Mouse (Mus musculus): ENCODE measurements around the gene Zfp276. TPM values are rescaled to one million over a fixed set of nuclear protein-coding genes. Genes with fewer than 3 reads are reported as not detected.
A peak's percentile ranks its signal among the peaks of the same experiment; 100 is the strongest.

Zfp276 gene
- polyA plus RNA-seq, 3 experiments from 2014 or later = 4.2 to 5.1 (median 5.1) TPM

DNA sequence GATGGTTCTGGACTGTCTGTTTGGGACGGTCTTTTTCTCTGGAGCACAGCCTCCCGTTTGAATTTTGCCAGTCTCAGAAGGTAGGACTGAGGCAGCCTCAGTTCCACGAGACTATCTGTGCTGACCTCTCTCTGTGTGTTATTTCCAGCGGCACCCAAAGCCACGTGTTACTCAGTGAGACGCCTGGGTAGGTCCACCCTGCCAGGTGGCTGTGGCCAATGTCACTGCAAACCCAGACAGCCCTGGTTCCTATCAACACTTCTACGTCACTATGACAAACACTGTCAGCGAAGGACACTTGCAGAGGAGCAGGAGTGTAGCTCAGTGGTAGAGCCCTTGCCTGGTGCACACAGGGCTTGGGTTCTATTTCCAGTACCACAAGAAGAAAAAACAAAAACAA lies 37.7 kb downstream of the Zfp276 start:
- no peak for ATAC-seq

DNA sequence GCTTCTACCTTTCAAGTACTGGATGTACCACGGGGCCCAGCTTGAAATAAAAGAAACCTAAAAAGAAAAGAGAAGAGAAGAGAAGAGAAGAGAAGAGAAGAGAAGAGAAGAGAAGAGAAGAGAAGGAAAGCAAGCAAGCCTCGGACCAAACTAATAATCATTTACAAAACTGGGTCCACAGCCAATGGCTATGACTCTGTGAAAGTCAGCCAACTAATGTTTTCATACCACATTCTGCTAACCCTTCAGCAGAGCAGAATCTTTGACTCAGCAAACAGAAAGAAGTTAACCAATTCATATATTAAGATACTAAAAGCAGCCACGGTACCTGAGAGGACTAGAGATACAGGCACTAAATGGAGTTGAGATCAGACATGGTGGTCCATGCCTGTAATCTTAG lies 38.3 kb downstream of the Zfp276 start:
- no peak for ATAC-seq

DNA sequence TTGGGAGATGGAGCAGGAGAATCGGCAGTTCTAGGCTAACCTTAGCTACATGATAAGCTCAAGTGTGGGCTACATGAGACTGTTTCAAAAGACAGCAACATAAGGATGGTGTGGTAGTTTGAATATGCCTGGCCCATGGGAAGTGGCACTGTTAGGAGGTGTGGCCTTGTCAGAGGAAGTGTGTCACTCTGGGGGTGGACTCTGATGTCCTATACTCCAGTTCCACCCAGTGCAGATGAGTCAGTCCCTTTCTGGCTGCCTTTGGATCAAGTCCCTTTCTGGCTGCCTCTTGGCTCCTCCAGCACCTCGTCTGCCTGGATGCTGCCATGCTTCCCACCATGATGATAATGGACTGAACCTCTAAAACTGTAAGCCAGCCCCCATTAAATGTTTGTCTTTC lies 38.8 kb downstream of the Zfp276 start:
- ATAC-seq = no peak

DNA sequence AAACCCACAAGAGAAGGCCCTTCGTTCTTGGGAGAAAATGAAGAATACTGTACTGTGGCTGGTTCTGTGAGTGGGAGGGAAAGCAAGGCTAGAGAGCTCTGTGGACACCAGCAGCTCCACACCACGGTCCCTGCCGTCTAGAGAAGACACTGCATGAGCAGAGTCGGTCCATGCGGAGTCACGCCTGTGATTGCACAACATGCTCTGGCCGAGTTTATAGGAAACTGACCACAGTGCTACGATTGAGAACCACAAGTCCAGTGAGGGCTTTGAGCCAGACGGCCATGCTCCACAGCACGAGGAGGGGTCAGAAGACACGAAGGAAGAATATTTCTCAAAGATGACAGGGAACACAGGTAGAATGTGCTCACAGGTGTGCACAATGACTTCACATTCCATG lies 44.3 kb downstream of the Zfp276 start:
- ATAC-seq = no peak

DNA sequence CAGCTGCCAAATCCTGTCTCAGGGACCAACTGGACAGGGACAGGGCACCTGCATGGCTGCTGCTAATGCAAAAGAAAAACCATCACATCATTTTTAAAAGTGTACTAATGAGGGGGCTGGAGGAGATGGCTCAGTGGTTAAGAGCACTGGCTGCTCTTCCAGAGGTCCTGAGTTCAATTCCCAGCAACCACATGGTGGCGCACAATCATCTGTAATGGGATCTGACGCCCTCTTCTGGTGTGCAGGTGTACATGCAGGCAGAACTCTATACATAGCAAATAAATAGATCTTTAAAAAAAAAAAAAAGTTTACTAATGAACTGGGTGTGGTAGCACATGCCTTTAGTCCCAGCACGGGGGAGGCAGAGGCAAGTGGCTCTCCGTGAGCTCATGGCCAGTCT lies 54.7 kb downstream of the Zfp276 start:
- no peak for ATAC-seq

DNA sequence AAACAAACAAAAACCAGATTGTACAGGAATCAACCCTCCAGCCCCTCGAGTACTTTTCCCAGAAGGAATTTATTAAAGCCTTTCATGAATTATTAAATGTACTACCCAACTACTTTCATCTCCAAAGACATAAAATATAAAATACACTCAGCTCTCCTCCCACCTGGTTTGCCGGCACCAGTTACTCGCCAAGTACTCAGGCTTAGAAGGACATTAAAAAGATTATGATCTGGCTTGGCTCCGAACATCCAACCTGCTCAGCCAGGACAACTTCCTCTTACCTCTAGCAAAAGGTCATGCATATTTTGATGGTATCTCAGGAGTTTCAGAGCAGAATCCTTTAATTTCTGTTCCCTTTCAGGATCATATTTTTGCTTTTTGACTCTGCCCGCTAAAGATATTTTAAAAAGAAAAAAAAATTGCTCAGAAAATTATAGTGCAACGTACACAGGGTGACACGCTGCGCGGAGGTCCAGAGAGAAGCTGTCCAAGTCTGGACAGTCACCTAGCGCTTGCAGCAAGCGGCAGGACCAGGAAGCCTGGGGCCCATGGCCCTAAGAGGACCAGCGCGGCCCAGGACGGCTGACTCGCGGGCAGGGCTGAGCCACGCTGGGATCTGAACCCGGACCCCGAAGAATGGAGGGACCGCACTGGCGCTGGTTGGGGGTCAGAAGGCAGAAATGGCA lies 63.9 kb downstream of the Zfp276 start:
- no peak for ATAC-seq

DNA sequence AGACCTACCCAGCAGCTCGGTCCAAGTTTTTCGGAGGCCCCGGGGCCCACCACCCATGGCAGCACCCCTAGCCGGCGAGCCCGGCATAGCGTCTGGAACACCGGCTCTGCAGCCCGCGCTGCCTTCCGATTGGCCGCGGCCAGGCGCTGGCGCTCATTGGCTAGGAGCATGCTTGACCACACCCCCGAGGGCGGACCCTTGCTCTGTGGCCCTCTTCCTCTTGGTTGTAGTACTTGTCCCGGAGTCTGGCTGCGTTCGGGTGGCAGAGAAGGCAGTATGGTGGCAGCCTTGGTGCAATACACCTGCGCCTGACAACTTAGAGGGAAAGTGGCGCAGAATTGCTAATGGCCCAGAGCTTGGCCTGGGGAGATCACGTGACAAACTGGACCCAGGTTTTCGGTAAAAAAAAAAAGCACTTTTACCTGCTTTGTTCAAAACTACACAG lies 64.5 kb downstream of the Zfp276 start, which contains the start of gene Fanca:
Gene Fanca, minus strand, starts transcription at position 110 of the 445 bp plus-strand sequence.
- ATAC-seq = peak; percentile 99

Other genes with a start within 250 kb of the Zfp276 start
- gene Ankrd11, start 211.9 kb upstream of the Zfp276 start, polyA plus RNA-seq (2017; shearing (Covaris generic)) = 100 to 1,000 TPM in 1 of 3 experiments, 10 to 100 TPM in 2; 54.0 to 105 (median 84.1) TPM
- gene Spg7, start 191.3 kb upstream of the Zfp276 start, polyA plus RNA-seq (2017; shearing (Covaris generic)) = 10 to 100 TPM; 16.5 to 35.2 (median 19.0) TPM
- 1,000 to 10,000 TPM; 1,514 to 2,679 (median 2,672) TPM for gene Rpl13, start 151.8 kb upstream of the Zfp276 start, polyA plus RNA-seq (2017; shearing (Covaris generic))
- 10 to 100 TPM in 1 of 3 experiments, 1 to 10 TPM in 2; 1.2 to 13.6 (median 6.6) TPM for gene Cpne7, start 136.8 kb upstream of the Zfp276 start, polyA plus RNA-seq (2017; shearing (Covaris generic))
- gene Sult5a1, start 95.9 kb upstream of the Zfp276 start, polyA plus RNA-seq (2017; shearing (Covaris generic)) = under 1 TPM in 1 of 3 experiments, not detected in 2; 0.20 TPM
- not detected for gene Dpep1, start 68.0 kb upstream of the Zfp276 start, polyA plus RNA-seq (2017; shearing (Covaris generic))
- gene Chmp1a, start 41.4 kb upstream of the Zfp276 start, polyA plus RNA-seq (2017; shearing (Covaris generic)) = 100 to 1,000 TPM; 110 to 199 (median 154) TPM
- not detected for gene Spata33, start 41.4 kb upstream of the Zfp276 start, polyA plus RNA-seq (2017; shearing (Covaris generic))
- 10 to 100 TPM; 16.4 to 29.7 (median 24.3) TPM for gene Cdk10, start 29.4 kb upstream of the Zfp276 start, polyA plus RNA-seq (2017; shearing (Covaris generic))
- 1 to 10 TPM; 6.3 to 7.7 (median 6.5) TPM for gene Spata2l, start 18.0 kb upstream of the Zfp276 start, polyA plus RNA-seq (2017; shearing (Covaris generic))
- 10 to 100 TPM in 1 of 3 experiments, 1 to 10 TPM in 2; 7.3 to 12.9 (median 7.4) TPM for gene Vps9d1, start 153 bp downstream of the Zfp276 start, polyA plus RNA-seq (2017; shearing (Covaris generic))
- 1 to 10 TPM; 5.1 to 9.2 (median 5.2) TPM for gene Fanca, start 64.4 kb downstream of the Zfp276 start, polyA plus RNA-seq (2017; shearing (Covaris generic))
- gene Spire2, start 78.5 kb downstream of the Zfp276 start, polyA plus RNA-seq (2017; shearing (Covaris generic)) = not detected
- gene Tcf25, start 119.6 kb downstream of the Zfp276 start, polyA plus RNA-seq (2017; shearing (Covaris generic)) = 100 to 1,000 TPM in 1 of 3 experiments, 10 to 100 TPM in 2; 74.2 to 106 (median 94.3) TPM
- not detected for gene Mc1r, start 152.9 kb downstream of the Zfp276 start, polyA plus RNA-seq (2017; shearing (Covaris generic))
- 1 to 10 TPM in 1 of 3 experiments, under 1 TPM in 1, not detected in 1; 0.30 to 2.0 TPM for gene Tubb3, start 157.2 kb downstream of the Zfp276 start, polyA plus RNA-seq (2017; shearing (Covaris generic))
- 1 to 10 TPM; 7.7 to 7.9 (median 7.8) TPM for gene Def8, start 169.3 kb downstream of the Zfp276 start, polyA plus RNA-seq (2017; shearing (Covaris generic))
- 10 to 100 TPM; 32.6 to 47.7 (median 36.1) TPM for gene Afg3l1, start 223.7 kb downstream of the Zfp276 start, polyA plus RNA-seq (2017; shearing (Covaris generic))